Mouse (Mus musculus): ENCODE data around the gene Rasal2. TPM values are rescaled to one million over a fixed set of nuclear protein-coding genes. Genes with fewer than 3 reads are reported as not detected.

Rasal2 gene
- total and polyA plus RNA-seq, 3 experiments, result 1.5 to 2.6 (median 1.7) TPM

DNA sequence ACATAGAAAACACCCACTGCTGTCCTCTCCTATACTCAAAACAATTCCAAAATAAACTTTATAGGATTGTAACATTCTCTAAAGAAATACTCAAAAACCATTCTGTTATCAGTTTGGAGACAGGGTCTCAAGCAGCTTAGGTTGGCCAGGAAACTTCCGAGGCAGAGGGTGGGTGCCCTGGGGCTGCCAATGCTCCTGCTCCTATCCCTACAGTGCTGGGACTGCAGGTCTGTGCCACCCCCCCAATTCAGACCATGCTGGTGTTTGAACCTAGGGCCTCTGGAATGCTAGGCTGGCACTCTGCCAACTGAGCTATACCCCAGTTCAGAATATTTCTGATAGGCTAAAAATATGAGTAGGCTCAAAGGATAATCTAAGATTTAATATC, 274.5 kb downstream of the Rasal2 start:
- no peak for TF ChIP-seq UBTF (IDR thresholded peaks at IDR 0.05; ENCODE audit: low read depth, low read length)
- TF ChIP-seq HCFC1 (IDR thresholded peaks at IDR 0.05; ENCODE audit: low read depth, low read length), result no peak
- TF ChIP-seq ETS1 (conservative IDR thresholded peaks at IDR 0.05; ENCODE audit: low read depth, low read length), result no peak
- TF ChIP-seq JUN (IDR thresholded peaks at IDR 0.05; ENCODE audit: insufficient read depth, low read depth, low read length), result no peak
- no peak for TF ChIP-seq BHLHE40 (IDR thresholded peaks at IDR 0.05; ENCODE audit: low read depth, low read length)
- TF ChIP-seq ZNF384 (IDR thresholded peaks at IDR 0.05; ENCODE audit: low read depth, low read length), result no peak
- TF ChIP-seq TBP (conservative IDR thresholded peaks at IDR 0.05; ENCODE audit: low read depth, low read length), result no peak
- no peak for TF ChIP-seq KAT2A (IDR thresholded peaks at IDR 0.05; ENCODE audit: insufficient replicate concordance, low read length)
- TF ChIP-seq MAX (IDR thresholded peaks at IDR 0.05; ENCODE audit: low read length), result no peak
- TF ChIP-seq MYC (IDR thresholded peaks at IDR 0.05; ENCODE audit: low read depth, low read length), result no peak
- no peak for TF ChIP-seq NELFE (IDR thresholded peaks at IDR 0.05; ENCODE audit: low read depth, low read length)
- TF ChIP-seq ELF1 (IDR thresholded peaks at IDR 0.05; ENCODE audit: low read depth, low read length), result no peak
- no peak for TF ChIP-seq CTCF (conservative IDR thresholded peaks at IDR 0.05 in 1 of 2, IDR thresholded peaks at IDR 0.05 in 1 of 2; ENCODE audit: low read depth in 2 of 2, low read length in 2 of 2)
- no peak for TF ChIP-seq ZMIZ1 (IDR thresholded peaks at IDR 0.05; ENCODE audit: low read depth, low read length)
- in situ Hi-C loops (cut with MboI; ENCODE audit: low pct_ligation_motif_present, low pct_unique_long_range_greater_than_20kb, low sequenced_read_pairs), result no loop called here
- Histone ChIP-seq H3K27me3 (replicated peaks) (no peaks in the 10 kb centered on the region), H3K4me2 (ENCODE audit: insufficient read depth, low read depth, poor library complexity, severe bottlenecking) (no peak overlapping the region), H3K9ac (ENCODE audit: insufficient read depth, low read depth) (no peak overlapping the region), H3K36me3 (replicated peaks in 1 of 2; ENCODE audit: control insufficient read depth in 1 of 2, insufficient read depth in 1 of 2, low read length in 1 of 2) (no peaks in the 10 kb centered on the region), H3K4me1 (ENCODE audit: control insufficient read depth in 1 of 2, insufficient read depth in 2 of 2) (peaks cover 6 to 55% of the 10 kb centered on the region in 2 experiments), H3K79me2 (replicated peaks; ENCODE audit: control insufficient read depth, extremely low read depth, insufficient read depth, poor library complexity, severe bottlenecking) (no peaks in the 10 kb centered on the region), H3K27ac (ENCODE audit: insufficient read depth, low read depth) (no peak overlapping the region), H3K4me3 (replicated peaks in 1 of 3; ENCODE audit: low read depth in 2 of 3, low read length in 2 of 3, poor library complexity in 1 of 3) (no peak overlapping the region), H3K9me3 (replicated peaks; ENCODE audit: low read length) (no peaks in the 10 kb centered on the region)
- DNase-seq (ENCODE audit: extremely low read depth), result no peak
- dilution Hi-C loops (cut with MboI; ENCODE audit: extremely low pct_ligation_motif_present, extremely low pct_unique_long_range_greater_than_20kb, low sequenced_read_pairs), result no loop called here

DNA sequence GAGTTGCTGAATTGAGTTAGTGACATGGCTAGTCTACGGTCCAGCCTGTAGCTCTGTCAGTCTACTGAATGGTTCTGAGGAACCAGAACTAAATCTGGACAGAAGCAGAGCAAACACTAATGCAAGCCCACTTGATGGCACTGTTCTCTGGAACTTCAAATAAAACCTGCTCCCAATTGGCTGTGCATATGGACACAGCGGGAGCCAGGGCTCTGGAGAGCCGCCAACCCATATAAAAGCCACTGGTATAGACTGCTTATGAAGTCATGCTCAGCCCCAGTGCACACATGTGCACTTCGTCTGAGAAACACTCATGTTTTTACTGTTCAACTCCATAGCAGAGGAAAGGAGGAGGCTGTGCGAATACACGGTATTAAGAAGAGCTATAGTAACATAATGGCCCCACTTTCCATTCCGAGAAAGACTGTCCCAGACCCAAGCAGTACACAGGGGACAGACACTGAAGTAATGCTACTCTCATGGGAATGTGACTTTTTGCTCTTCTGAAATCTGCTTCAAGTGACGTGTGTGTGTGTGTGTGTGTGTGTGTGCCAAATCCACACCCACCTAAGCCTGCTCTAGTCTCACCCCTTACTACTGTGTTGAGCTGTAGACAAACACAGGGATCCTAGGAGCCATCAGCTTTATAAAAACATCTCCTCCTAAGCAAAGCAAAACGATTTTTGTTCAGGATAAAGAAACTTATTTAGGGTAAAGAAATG, 275.1 kb downstream of the Rasal2 start:
- Histone ChIP-seq H3K9me3 (replicated peaks; ENCODE audit: low read length) (no peaks in the 10 kb centered on the region), H3K9ac (ENCODE audit: insufficient read depth, low read depth) (no peak overlapping the region), H3K4me1 (ENCODE audit: control insufficient read depth in 1 of 2, insufficient read depth in 2 of 2) (peaks cover 6 to 55% of the 10 kb centered on the region in 2 experiments), H3K27me3 (replicated peaks) (no peaks in the 10 kb centered on the region), H3K36me3 (replicated peaks in 1 of 2; ENCODE audit: control insufficient read depth in 1 of 2, insufficient read depth in 1 of 2, low read length in 1 of 2) (no peaks in the 10 kb centered on the region), H3K79me2 (replicated peaks; ENCODE audit: control insufficient read depth, extremely low read depth, insufficient read depth, poor library complexity, severe bottlenecking) (no peaks in the 10 kb centered on the region), H3K4me3 (replicated peaks in 1 of 3; ENCODE audit: low read depth in 2 of 3, low read length in 2 of 3, poor library complexity in 1 of 3) (no peak overlapping the region), H3K4me2 (ENCODE audit: insufficient read depth, low read depth, poor library complexity, severe bottlenecking) (no peak overlapping the region), H3K27ac (ENCODE audit: insufficient read depth, low read depth) (no peak overlapping the region)
- TF ChIP-seq CTCF (conservative IDR thresholded peaks at IDR 0.05 in 1 of 2, IDR thresholded peaks at IDR 0.05 in 1 of 2; ENCODE audit: low read depth in 2 of 2, low read length in 2 of 2) (peak in 1 of 2 experiments; percentile 18; a peak in 1 of 4 replicates), CHD1 (IDR thresholded peaks at IDR 0.05; ENCODE audit: low read depth, low read length) (no peak)
- in situ Hi-C loops (cut with MboI; ENCODE audit: low pct_ligation_motif_present, low pct_unique_long_range_greater_than_20kb, low sequenced_read_pairs), result no loop called here
- no peak for DNase-seq (ENCODE audit: extremely low read depth)
- dilution Hi-C loops (cut with MboI; ENCODE audit: extremely low pct_ligation_motif_present, extremely low pct_unique_long_range_greater_than_20kb, low sequenced_read_pairs), result no loop called here

Measured in CH12.LX (cell line).